Mouse (Mus musculus): ENCODE data around the gene Gm20888. TPM values are rescaled to one million over a fixed set of nuclear protein-coding genes. Genes with fewer than 3 reads are reported as not detected.

The Gm20888 gene
- polyA plus RNA-seq (2017; shearing (Covaris generic)): not detected

GRCm38 (mm10) chrY:70441582-70441981 is at the start of gene Gm20888:
TSS of gene Gm20888 (plus strand) at chrY:70441882.

Other genes starting within 250 kb of the Gm20888 start
- not detected for gene Gm21118, start 168.2 kb upstream of the Gm20888 start, polyA plus RNA-seq (2017; shearing (Covaris generic))
- not detected for gene Gm29423, start 138.6 kb upstream of the Gm20888 start, polyA plus RNA-seq (2017; shearing (Covaris generic))
- not detected for gene Gm29644, start 138.5 kb upstream of the Gm20888 start, polyA plus RNA-seq (2017; shearing (Covaris generic))